Mouse (Mus musculus): ENCODE results near the gene Zfp747.

GRCm38 (mm10) chr7:127355796-127356195 lies 20.1 kb downstream of the Zfp747 start:
- TF ChIP-seq GATA1 (IDR thresholded peaks at IDR 0.05; ENCODE audit: borderline replicate concordance, low read length) (no peak), FLI1 (IDR thresholded peaks at IDR 0.05; ENCODE audit: low read length) (no peak)

Measured in megakaryocyte, embryonic 14.5 days (primary cell).